Mouse (Mus musculus) spleen, adult 12 weeks (tissue): ENCODE data around the gene Fbxl18.
"Not testable (repeated sequence)": the region's sequence is repeated elsewhere in the genome, so short reads cannot be mapped to it uniquely, and the experiment has no call there.

ENCODE experiments used
- DNase-seq: peaks from one replicate; pipeline ENCODE4 v3.0.0; 2022; ENCODE audit warnings: low spot score

The Fbxl18 gene

GRCm38 (mm10) chr5:142871765-142872164 is 23.5 kb downstream of the Fbxl18 start:
- DNase-seq: no peak

- no peak for DNase-seq
Measured at GRCm38 (mm10) chr5:142869463-142869862, 25.8 kb downstream of the Fbxl18 start.

- DNase-seq: no peak
Measured at GRCm38 (mm10) chr5:142857763-142858229, 37.4 kb downstream of the Fbxl18 start.

- no peak for DNase-seq
Measured at GRCm38 (mm10) chr5:142856408-142856807, 38.8 kb downstream of the Fbxl18 start.

- DNase-seq: no peak
Measured at GRCm38 (mm10) chr5:142854877-142855276, 40.3 kb downstream of the Fbxl18 start.

- DNase-seq: no peak
Measured at GRCm38 (mm10) chr5:142853585-142853984, 41.6 kb downstream of the Fbxl18 start.

- no peak for DNase-seq
Measured at GRCm38 (mm10) chr5:142851681-142852049, 43.6 kb downstream of the Fbxl18 start.

GRCm38 (mm10) chr5:142850916-142851680 is 44.1 kb downstream of the Fbxl18 start:
- DNase-seq: no peak

GRCm38 (mm10) chr5:142850476-142850875 is 44.7 kb downstream of the Fbxl18 start:
- no peak for DNase-seq

- no peak for DNase-seq
Measured at GRCm38 (mm10) chr5:142848911-142849310, 46.3 kb downstream of the Fbxl18 start.

GRCm38 (mm10) chr5:142848149-142848548 is 47.1 kb downstream of the Fbxl18 start:
- no peak for DNase-seq

GRCm38 (mm10) chr5:142844467-142844866 is 50.8 kb downstream of the Fbxl18 start:
- no peak for DNase-seq

- DNase-seq: no peak
Measured at GRCm38 (mm10) chr5:142842137-142842642, 53.0 kb downstream of the Fbxl18 start.

- DNase-seq: no peak
Measured at GRCm38 (mm10) chr5:142841372-142842136, 53.7 kb downstream of the Fbxl18 start.

- DNase-seq: not testable (repeated sequence)
Measured at GRCm38 (mm10) chr5:142837427-142837826, 57.8 kb downstream of the Fbxl18 start.

- no peak for DNase-seq
Measured at GRCm38 (mm10) chr5:142836891-142837290, 58.3 kb downstream of the Fbxl18 start.

GRCm38 (mm10) chr5:142833646-142834438 is 61.4 kb downstream of the Fbxl18 start:
- DNase-seq: no peak

GRCm38 (mm10) chr5:142826131-142826530 is 69.1 kb downstream of the Fbxl18 start:
- no peak for DNase-seq

GRCm38 (mm10) chr5:142825665-142826064 is 69.6 kb downstream of the Fbxl18 start:
- DNase-seq: no peak

- DNase-seq: no peak
Measured at GRCm38 (mm10) chr5:142824091-142824490, 71.1 kb downstream of the Fbxl18 start.

GRCm38 (mm10) chr5:142823096-142824062 is 71.8 kb downstream of the Fbxl18 start:
- no peak for DNase-seq
